Comparison of ENCODE assay signal across 11 mouse cellular contexts in the genomic region with DNA sequence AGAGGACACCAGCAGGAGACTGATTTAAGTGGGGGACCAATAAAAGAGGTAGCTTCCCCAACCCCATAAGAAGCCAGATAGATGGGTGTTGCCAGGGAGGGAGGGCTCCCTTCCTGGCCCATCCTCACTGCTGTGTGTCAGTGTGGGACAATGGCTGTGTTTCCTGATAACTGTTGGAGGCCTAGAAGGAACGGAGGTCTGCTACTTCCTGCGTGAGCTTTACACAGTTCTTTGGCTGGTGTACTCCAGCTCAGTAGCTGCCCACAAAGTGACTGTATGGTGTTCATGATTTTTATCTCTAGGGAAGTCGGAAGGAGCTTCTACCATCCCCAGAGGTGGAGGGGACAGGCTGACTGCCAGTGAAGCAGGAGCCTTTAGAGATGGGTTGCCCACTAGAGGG. TPM values are rescaled to one million over a fixed set of nuclear protein-coding genes. Genes with fewer than 3 reads are reported as not detected.
DNase-seq lines count a peak whose midpoint lies in the region; ATAC-seq and TF ChIP-seq lines count a peak whose summit lies in the region.
"Had no signal": no experiment of that assay in that cellular context is flagged by ENCODE, and none has a peak within 500 bp of the region (broad histone marks: within the 10 kb centered on the region; RNA-seq: fewer than 3 reads in every experiment).

No protein-coding gene starts in this region.

- TF ChIP-seq POLR2A in lung, adult 2 months (IDR thresholded peaks at IDR 0.05; ENCODE audit: borderline replicate concordance, extremely low read depth, low read depth, low read length): no peak

- H3K27ac ChIP-seq in heart, embryonic 10.5 days: 0 out of 2 replicates have a peak overlapping the region, but pooled peaks have one; percentile 7
- H3K27ac ChIP-seq in lung, embryonic 16.5 days (ENCODE audit: low read length): peak overlapping the region; percentile 3; the same call in 1 of the 2 replicates
- H3K27ac ChIP-seq: forebrain, embryonic 13.5 days had no signal

- H3K9me3 ChIP-seq in heart, embryonic 10.5 days: no peaks in the 10 kb centered on the region
- H3K9me3 ChIP-seq in lung, embryonic 16.5 days (ENCODE audit: control insufficient read depth, low read length): no peaks in the 10 kb centered on the region
- H3K9me3 ChIP-seq: forebrain, embryonic 13.5 days had no signal

- no peak overlapping the region for H3K9ac ChIP-seq in lung, embryonic 16.5 days (ENCODE audit: low read length)
- H3K9ac ChIP-seq: forebrain, embryonic 13.5 days had no signal

- 41% methylated on average over 3 of the region's 3 CpGs for WGBS in heart, embryonic 10.5 days
- WGBS in lung, embryonic 16.5 days: 42% methylated on average over 3 of the region's 3 CpGs
- WGBS in lung, adult 2 months: 49% methylated on average over 3 of the region's 3 CpGs

- no peaks in the 10 kb centered on the region for H3K36me3 ChIP-seq in heart, embryonic 10.5 days
- no peaks in the 10 kb centered on the region for H3K36me3 ChIP-seq in lung, embryonic 16.5 days (ENCODE audit: control insufficient read depth, insufficient read depth, low read length)

- intact Hi-C loops in heart, postnatal 10 days (cut with DNase I): no loop called here

- H3K4me1 ChIP-seq in heart, embryonic 10.5 days: peaks cover 53% of the 10 kb centered on the region
- peaks cover 22% of the 10 kb centered on the region for H3K4me1 ChIP-seq in lung, embryonic 16.5 days (replicated peaks; ENCODE audit: control insufficient read depth, insufficient read depth, low read length)
- H3K4me1 ChIP-seq in lung, adult 2 months (ENCODE audit: control insufficient read depth, insufficient read depth, low read length): peaks cover 6% of the 10 kb centered on the region; the same call in 1 of the 2 replicates

- TF ChIP-seq CTCF in lung, adult 2 months (IDR thresholded peaks at IDR 0.05; ENCODE audit: insufficient read depth, low read length): no peak

- DNase-seq in heart, embryonic 10.5 days (ENCODE audit: low spot score): no peak
- no peak for DNase-seq in heart, postnatal 10 days
- DNase-seq in lung, adult 2 months: no peak
- DNase-seq in left cerebral cortex, adult 18-20 months (ENCODE audit: low spot score in 2 of 2): no peak
- DNase-seq in testis, postnatal 10 days (ENCODE audit: low spot score): no peak
- DNase-seq: cerebellum, adult 2 months; right cerebral cortex, postnatal 4 days had no signal

- H3K4me2 ChIP-seq in lung, embryonic 16.5 days (ENCODE audit: low read depth, low read length): no peak overlapping the region
- H3K4me2 ChIP-seq: forebrain, embryonic 13.5 days had no signal

- H3K27me3 ChIP-seq in heart, embryonic 10.5 days (ENCODE audit: insufficient read depth, poor library complexity, severe bottlenecking): no peaks in the 10 kb centered on the region
- H3K27me3 ChIP-seq in lung, embryonic 16.5 days (ENCODE audit: control insufficient read depth, insufficient read depth, low read depth, low read length): no peaks in the 10 kb centered on the region
- H3K27me3 ChIP-seq: forebrain, embryonic 13.5 days had no signal

- H3K4me3 ChIP-seq in heart, embryonic 10.5 days: no peak overlapping the region
- no peak overlapping the region for H3K4me3 ChIP-seq in lung, embryonic 16.5 days (ENCODE audit: low read length)
- H3K4me3 ChIP-seq in lung, adult 2 months (replicated peaks; ENCODE audit: extremely low read depth, low read depth, low read length): no peak overlapping the region
- H3K4me3 ChIP-seq: forebrain, embryonic 13.5 days had no signal

- ATAC-seq in lung, embryonic 16.5 days (ENCODE audit: low read depth): no peak
- ATAC-seq in granulocyte monocyte progenitor cell, adult 5-6 weeks (replicated peaks; ENCODE audit: poor library complexity, severe bottlenecking): peak; percentile 28
- ATAC-seq in megakaryocyte progenitor cell, adult 5-6 weeks (replicated peaks; ENCODE audit: poor library complexity): peak; percentile 20
- ATAC-seq: forebrain, embryonic 13.5 days had no signal

RNA-seq across cellular contexts. Expression of gene Nedd4, which starts 5.2 kb away (rescaled TPM):
- 515 and 584 TPM in 2 replicates for polyA plus RNA-seq in heart, embryonic 10.5 days (2016; fragmentation: Nextera tagmentation; extraction: Ambion mirVana)
- total RNA-seq in heart, postnatal 10 days (2021): 100 to 1,000 TPM; 490 to 566 TPM
- polyA plus RNA-seq in lung, embryonic 16.5 days (2015; fragmentation: Nextera tagmentation; extraction: Ambion mirVana): 644 and 678 TPM in 2 replicates
- polyA plus RNA-seq in lung, adult 2 months (2012; rRNA removed): 98.5 and 165 TPM in 2 replicates
- total RNA-seq in granulocyte monocyte progenitor cell, adult 5-6 weeks (2014; fragmentation: Nextera tagmentation): 118 and 129 TPM in 2 replicates
- 154 and 167 TPM in 2 replicates for total RNA-seq in granulocyte monocyte progenitor cell, adult 5-6 weeks (2017)
- 137 and 168 TPM in 2 replicates for total RNA-seq in megakaryocyte progenitor cell, adult 5-6 weeks (2015)
- total RNA-seq in megakaryocyte progenitor cell, adult 5-6 weeks (2017): 163 and 210 TPM in 2 replicates
- total RNA-seq in left cerebral cortex, adult 18-20 months (2021): 100 to 1,000 TPM; 289 to 298 TPM
